Mouse (Mus musculus) testis, postnatal 10 days (tissue): ENCODE data around the gene Ispd.
"Not testable (repeated sequence)": the region's sequence is repeated elsewhere in the genome, so short reads cannot be mapped to it uniquely, and the experiment has no call there.

ENCODE experiments used
- DNase-seq: peaks from one replicate; pipeline ENCODE4 v3.0.0; 2021; ENCODE audit warnings: low spot score

Ispd gene

DNA sequence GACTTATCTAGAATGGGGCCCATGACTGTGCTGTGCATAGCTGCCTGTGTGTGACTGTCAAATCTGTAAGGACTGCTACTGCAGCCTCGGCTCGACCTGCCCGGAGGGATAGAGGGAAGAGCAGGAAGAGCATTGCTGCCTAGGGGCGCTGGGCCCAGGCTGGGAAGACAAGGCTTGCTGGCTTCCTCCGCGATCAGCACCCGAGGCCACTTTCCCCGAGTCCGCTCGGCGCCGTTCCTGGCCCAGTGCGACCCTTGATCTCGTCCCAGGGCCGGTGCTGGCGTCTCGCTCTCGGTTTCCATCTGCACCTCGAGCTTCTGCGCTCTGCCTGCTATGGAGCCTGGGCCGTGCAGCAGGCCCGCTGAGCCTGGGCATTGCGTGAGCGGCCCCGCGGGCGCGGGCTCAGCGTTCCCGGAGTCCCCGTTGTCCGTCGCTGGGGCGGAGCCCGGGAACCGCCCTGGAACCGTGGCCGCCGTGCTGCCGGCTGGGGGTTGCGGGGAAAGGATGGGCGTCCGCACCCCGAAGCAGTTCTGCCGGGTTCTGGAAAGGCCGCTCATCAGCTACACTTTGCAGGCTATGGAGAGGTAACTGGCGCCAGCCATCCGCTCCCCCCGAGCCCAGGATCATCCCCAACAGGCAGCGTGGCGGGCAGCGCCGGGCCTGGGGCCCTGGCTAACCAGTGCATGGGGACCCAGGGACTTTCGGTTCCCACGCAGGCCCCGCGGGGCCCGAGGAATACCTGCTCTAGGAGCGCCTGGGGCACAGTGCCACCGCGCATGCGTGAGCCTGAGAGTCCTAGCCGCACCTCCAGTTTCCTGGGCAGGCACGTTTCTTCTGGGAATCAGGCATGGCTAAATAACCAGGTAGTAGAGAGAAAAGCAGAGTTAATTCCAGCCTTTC lies at the start of gene Ispd, which contains the start of gene D630036H23Rik:
Gene Ispd (plus strand): TSS at position 10 of the 900 bp plus-strand sequence.
Gene D630036H23Rik (minus strand): TSS at position 741 of the 900 bp plus-strand sequence.
- peak; percentile 90 for DNase-seq

GRCm38 (mm10) chr12:36332676-36333075 lies 48.6 kb upstream of the Ispd start:
- no peak for DNase-seq

GRCm38 (mm10) chr12:36333837-36334281 lies 47.4 kb upstream of the Ispd start:
- no peak for DNase-seq

GRCm38 (mm10) chr12:36344131-36344530 lies 37.1 kb upstream of the Ispd start:
- DNase-seq, result no peak

DNA sequence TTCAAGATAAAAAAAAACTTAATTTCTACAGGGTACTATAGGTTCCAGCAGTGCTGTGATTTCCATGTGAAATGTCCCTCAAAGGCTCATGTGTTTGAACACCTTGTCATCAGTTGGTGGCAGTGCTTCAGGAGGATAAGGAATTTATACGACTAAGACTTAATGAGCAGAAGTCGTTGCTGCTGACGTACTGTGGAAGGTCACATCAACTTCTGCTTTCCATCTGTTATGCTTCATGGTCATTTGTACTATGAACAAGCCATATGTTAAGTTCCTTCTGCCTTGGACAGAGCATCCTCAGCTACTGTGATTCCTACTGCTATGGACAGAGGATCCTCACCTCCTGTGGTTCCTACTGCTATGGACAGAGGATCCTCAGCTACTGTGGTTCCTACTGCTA lies 21.2 kb upstream of the Ispd start:
- no peak for DNase-seq

DNA sequence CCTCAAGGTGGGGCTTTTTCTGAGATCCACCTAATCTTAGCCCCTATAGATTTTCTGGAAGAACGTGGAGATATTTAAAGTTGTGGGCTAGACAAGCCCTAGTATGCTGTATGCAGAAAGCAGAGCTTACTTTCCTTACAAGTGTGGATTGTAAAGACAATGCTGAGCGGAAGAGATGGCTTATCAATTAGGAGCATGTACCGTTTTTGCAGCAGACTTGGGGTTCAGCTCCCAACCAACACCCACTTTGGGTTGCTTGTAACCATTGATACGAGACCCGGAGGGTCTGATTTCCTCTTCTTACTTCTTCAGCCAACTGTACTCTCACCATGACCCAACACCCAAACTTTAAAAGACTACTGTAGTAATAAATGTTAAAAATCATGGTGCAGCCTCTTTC lies 20.6 kb upstream of the Ispd start:
- DNase-seq, result no peak

DNA sequence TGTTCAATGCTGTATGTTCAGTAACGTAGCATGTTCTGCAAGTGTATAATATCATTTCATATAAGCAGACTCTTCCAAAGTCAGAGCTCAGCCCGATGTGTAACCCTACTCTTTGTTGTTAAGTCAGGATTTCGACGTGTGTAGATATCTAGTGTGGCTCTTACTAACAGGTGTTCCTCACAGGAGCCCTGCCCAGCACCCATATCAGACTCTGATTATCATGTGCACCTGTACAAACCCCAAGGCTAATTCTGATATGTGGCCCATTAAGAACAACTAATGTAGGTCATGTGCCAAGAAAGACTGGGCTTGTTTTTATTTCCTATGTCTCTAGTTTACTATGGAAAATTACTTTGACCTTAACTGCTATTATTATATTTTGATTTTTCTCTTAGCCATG lies 17.2 kb upstream of the Ispd start:
- no peak for DNase-seq

- no peak for DNase-seq
Measured at GRCm38 (mm10) chr12:36373237-36373998, 7.8 kb upstream of the Ispd start.

DNA sequence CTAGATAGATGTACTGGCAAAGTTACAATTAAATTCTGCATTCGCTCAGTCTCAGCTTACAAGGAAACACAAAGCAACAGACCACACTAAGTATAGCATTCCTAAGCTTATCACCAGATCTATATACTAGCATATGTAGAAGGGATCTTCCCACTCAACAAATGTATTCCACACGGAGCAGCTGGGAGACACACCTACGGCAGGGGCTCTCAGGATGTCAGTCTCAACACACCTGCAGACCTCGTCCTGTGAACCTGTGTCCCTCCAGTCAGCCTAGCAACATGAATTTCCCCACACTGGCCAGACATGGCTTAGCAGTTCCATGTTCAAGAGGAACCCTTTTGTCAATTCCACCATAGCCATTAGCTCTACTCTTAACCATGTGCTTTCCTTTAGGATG lies 4.9 kb upstream of the Ispd start:
- DNase-seq, result not testable (repeated sequence)

GRCm38 (mm10) chr12:36380254-36380653 lies 996 bp upstream of the Ispd start:
- DNase-seq, result no peak

- no peak for DNase-seq
Measured at GRCm38 (mm10) chr12:36380806-36381205, 444 bp upstream of the Ispd start.

DNA sequence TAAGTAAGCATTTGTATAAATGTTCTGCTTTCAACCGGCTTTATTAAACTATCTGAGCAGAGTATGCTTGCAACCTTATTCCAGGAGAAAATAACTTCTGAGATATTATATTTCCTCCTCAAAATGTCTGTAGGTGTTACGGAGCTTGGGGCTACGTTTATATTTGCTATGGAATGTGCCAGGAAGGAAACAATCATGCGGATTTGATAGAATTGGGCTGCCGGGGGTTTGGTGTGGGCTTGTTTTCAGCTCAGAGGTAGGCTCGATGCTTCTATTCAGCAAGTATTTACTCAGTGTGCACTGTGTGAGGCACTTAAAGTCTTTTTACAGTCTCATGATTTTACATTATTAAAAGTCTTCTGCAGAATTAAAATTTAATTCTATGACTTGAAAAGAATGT lies 4.1 kb downstream of the Ispd start:
- DNase-seq, result no peak

GRCm38 (mm10) chr12:36386991-36387390 lies 5.7 kb downstream of the Ispd start:
- DNase-seq, result no peak

DNA sequence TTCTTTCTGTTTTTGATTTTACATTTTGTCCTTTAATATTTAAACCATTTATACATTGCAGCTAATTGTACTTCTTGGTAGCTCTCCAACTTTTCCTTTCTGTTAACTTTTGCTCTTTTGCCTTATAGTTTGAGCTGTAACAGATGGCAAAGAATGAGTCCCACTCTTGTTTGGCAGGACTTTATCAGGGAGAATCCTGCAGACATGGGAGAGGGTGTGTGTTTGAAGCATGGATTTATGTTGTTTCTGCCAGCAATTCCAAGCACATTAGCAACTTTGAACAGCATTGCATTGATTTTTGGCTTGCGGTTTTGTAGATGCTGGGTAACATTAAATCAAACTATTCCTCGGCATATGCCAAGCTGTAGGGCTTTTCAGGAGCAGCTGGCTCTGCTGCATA lies 13.9 kb downstream of the Ispd start:
- DNase-seq, result no peak

DNA sequence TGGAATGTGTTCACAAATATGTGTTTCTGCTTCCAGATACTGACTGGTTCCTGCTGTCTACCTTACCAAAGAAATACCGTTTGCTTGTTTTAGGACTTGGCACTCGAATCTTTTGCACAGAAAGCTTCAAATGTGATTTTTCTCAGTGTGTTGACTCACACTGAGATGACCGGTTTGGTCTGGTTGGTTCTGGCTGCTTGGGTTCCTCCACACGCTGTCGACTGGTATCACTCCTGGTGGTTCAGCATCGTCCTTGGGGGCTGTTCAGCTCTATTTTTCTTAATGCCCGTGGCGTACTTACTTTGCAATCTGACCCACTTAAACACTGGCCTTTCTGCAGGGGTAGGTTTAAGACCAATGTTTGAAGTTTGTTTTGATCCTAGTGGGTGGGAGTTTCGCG lies 42.4 kb downstream of the Ispd start:
- no peak for DNase-seq

- DNase-seq, result no peak
Measured at GRCm38 (mm10) chr12:36425258-36425657, 44.0 kb downstream of the Ispd start.

DNA sequence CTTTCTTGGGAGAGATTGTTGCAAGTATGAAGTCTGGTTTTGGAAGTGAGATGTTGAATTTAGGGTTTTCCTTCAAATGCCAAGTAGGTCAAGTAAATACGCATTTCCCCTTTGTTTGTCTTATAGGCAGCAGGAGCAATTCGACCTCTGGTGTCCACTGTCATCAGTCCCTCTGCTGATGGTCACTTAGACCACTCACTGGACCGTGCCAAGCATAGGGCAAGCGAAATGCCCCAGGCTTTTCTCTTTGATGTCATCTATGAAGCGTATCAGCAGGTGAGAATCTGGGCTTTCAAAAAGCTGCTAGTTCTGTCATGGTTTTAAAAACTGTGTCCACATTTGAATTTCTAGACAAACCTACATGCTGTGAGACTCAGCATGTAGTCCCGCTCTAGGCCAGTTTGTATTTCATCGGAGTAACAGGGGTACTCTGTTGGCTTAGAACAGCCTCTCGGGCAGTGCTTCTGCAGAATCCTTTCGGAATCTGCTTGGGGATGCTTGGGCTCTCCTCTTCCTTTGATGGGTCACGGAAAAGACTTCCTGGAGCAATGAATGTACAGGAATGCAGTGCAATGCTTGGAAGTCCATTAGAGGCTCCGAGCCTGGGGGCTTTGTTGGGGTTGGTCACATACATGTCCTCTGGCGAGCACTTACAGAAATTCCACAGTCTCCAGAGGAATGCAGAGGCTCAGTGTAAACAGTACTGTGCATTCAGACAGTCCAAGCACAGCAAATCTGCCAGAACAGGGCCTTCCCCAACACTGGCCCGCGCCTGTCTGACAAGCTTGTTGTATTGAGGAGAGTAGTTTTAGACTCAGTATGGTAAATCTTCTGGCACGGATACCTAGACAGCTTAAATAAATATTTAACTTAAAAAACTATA lies 45.2 kb downstream of the Ispd start:
- no peak for DNase-seq

GRCm38 (mm10) chr12:36436956-36437355 lies 55.7 kb downstream of the Ispd start:
- no peak for DNase-seq

DNA sequence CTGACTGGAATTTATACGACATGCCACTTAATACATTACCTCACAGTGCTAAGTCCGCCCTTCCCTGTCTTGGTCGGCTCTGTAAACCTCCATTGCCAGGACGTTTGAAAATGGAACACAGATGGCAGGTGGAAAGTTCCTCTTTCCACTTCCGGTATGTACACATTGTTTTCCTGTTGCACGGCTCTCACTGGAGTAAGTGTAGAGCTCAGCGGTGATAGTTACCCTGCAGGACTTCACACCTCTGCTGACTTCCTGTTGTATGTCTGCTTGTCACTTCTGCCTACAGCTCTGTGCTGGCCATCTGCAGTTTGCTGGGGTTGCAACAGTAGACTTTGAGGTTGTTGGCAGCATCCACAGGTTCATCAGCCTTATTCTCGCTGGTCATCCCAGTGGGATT lies 58.1 kb downstream of the Ispd start:
- DNase-seq, result no peak

DNA sequence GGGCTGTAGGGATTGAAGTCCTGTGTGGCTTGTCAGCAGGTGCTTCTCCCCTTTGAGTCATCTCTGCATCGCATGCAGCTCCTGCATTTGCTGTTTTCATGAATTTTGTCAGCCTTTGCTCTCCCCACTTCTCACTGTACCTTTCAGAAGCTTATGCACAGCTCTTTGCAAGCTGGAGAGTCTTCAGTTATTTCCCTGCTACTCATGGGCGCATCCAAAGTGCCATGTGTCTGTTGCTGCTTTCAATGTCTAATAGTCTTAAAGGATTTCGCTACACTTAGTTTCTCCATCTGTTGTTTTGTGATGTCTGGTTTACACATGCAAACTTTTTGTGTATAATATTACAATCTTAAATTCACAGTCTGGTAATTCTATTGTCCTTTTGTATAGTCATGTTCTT lies 74.8 kb downstream of the Ispd start:
- no peak for DNase-seq

GRCm38 (mm10) chr12:36457726-36458125 lies 76.5 kb downstream of the Ispd start:
- DNase-seq, result no peak
